Comparison of ENCODE assay signal across 7 mouse cellular contexts in the genomic region with DNA sequence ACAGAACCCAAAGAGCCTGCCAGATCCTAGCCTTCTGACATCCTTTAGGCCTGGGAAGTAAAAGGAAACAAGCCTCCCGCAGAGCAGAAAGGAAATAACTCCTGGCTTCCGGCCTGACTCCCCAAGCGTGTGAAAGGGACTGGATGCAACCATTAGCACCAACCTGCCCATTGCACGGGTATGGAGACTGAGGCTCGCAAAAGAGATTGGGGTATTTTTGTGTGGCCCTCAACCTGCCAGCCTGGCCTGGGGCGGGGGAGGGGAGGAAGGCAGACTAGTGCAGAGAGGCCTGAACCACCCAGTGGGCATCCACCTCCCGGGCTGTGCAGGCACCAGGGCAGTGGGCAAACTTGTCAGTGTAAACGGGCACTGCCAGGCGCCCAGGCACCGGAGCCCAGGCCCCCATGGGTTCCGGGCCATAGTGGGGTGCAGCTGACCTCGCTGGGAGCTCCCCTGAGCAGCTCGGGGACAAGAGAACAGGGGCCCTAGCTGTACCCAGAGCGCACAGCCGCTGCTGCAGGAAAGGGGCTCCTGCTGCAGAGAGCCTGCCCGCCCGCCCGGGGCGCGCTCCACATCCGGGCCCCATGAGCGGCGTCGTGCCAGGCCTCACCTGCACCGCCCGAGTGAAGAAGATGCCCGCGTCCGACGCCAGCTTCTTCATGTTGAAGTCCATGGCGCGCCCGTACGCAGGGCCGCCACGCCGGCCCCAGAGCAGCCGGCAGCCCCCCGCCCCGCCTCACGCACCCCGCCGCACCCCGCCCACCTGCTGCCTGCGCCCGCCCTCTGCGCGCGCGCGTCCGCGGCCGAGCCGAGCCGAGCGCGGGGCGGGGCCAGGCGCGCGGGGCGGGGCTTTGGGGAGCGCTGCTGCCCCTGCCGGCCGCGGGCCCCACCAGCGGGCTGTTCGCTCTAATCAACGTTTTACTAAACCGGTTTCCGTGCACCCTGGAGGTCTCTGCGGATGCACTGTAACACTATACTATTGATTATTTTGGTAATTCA. TPM values are rescaled to one million over a fixed set of nuclear protein-coding genes. Genes with fewer than 3 reads are reported as not detected.
DNase-seq lines count a peak whose midpoint lies in the region; ATAC-seq lines count a peak whose summit lies in the region.

A gene (minus strand): TSS at position 805 of the 999 bp plus-strand sequence.

- no peaks in the 10 kb centered on the region for H3K36me3 ChIP-seq in intestine, embryonic 16.5 days (ENCODE audit: control insufficient read depth, insufficient read depth, low read length)
- H3K36me3 ChIP-seq in limb, embryonic 10.5 days = peaks cover 13% of the 10 kb centered on the region
- H3K36me3 ChIP-seq in midbrain, embryonic 12.5 days = peaks cover 13% of the 10 kb centered on the region

- H3K9ac ChIP-seq in intestine, embryonic 16.5 days (ENCODE audit: low read depth, low read length) = peak within 1 kb of the TSS; percentile 82
- peak within 1 kb of the TSS; percentile 80 for H3K9ac ChIP-seq in midbrain, embryonic 12.5 days (replicated peaks)

- no peaks in the 10 kb centered on the region for H3K27me3 ChIP-seq in intestine, embryonic 16.5 days (replicated peaks; ENCODE audit: control insufficient read depth, insufficient read depth, low read length)
- H3K27me3 ChIP-seq in limb, embryonic 10.5 days (ENCODE audit: low read depth, poor library complexity, severe bottlenecking) = no peaks in the 10 kb centered on the region
- H3K27me3 ChIP-seq in midbrain, embryonic 12.5 days = no peaks in the 10 kb centered on the region

- ATAC-seq in intestine, embryonic 16.5 days = peak; percentile 68
- peak; percentile 77 for ATAC-seq in midbrain, embryonic 12.5 days (ENCODE audit: low FRiP score, low read depth)

- peaks cover 34% of the 10 kb centered on the region for H3K4me1 ChIP-seq in intestine, embryonic 16.5 days (ENCODE audit: control insufficient read depth, insufficient read depth, low read length)
- H3K4me1 ChIP-seq in limb, embryonic 10.5 days = peaks cover 33% of the 10 kb centered on the region
- H3K4me1 ChIP-seq in midbrain, embryonic 12.5 days = peaks cover 16% of the 10 kb centered on the region

- DNase-seq in adrenal gland, postnatal 14 days = peak; percentile 94
- DNase-seq in embryo, embryonic 9.5 days (ENCODE audit: extremely low spot score) = peak; percentile 85
- DNase-seq in gastrocnemius, postnatal 4 days (ENCODE audit: low spot score in 2 of 2) = peak; percentile 87 to 89
- peak; percentile 91 for DNase-seq in limb, embryonic 10.5 days (ENCODE audit: low spot score)
- DNase-seq in spleen, adult 12 weeks (ENCODE audit: low spot score) = peak; percentile 83

- peak within 1 kb of the TSS; percentile 93 for H3K4me2 ChIP-seq in intestine, embryonic 16.5 days (ENCODE audit: low read depth, low read length)
- peak within 1 kb of the TSS; percentile 93 for H3K4me2 ChIP-seq in midbrain, embryonic 12.5 days (replicated peaks)

- WGBS in intestine, embryonic 16.5 days = 1% methylated on average over 68 of the region's 73 CpGs
- 3% methylated on average over 73 of the region's 73 CpGs for WGBS in limb, embryonic 10.5 days
- WGBS in midbrain, embryonic 12.5 days = 3% methylated on average over 56 of the region's 73 CpGs

- no peaks in the 10 kb centered on the region for H3K9me3 ChIP-seq in intestine, embryonic 16.5 days (ENCODE audit: control insufficient read depth, low read length)
- H3K9me3 ChIP-seq in limb, embryonic 10.5 days (replicated peaks) = no peaks in the 10 kb centered on the region
- H3K9me3 ChIP-seq in midbrain, embryonic 12.5 days = no peaks in the 10 kb centered on the region

- peak within 1 kb of the TSS; percentile 73 for H3K4me3 ChIP-seq in intestine, embryonic 16.5 days (ENCODE audit: low read length)
- H3K4me3 ChIP-seq in limb, embryonic 10.5 days = peak within 1 kb of the TSS; percentile 74
- H3K4me3 ChIP-seq in midbrain, embryonic 12.5 days = peak within 1 kb of the TSS; percentile 60

- H3K27ac ChIP-seq in intestine, embryonic 16.5 days (ENCODE audit: low read length) = peak within 1 kb of the TSS; percentile 69
- H3K27ac ChIP-seq in limb, embryonic 10.5 days = peak within 1 kb of the TSS; percentile 84
- H3K27ac ChIP-seq in midbrain, embryonic 12.5 days (replicated peaks) = 0 out of 2 replicates have a peak within 1 kb of the TSS, but pooled peaks have one; percentile 54

RNA-seq across cellular contexts. Expression of the gene that starts here (rescaled TPM):
- total RNA-seq in adrenal gland, postnatal 14 days (2021) = 73.2 and 80.6 TPM in 2 replicates
- total RNA-seq in gastrocnemius, postnatal 4 days (2021) = 10 to 100 TPM; 53.6 to 63.6 TPM
- 68.6 and 71.4 TPM in 2 replicates for polyA plus RNA-seq in intestine, embryonic 16.5 days (2015; fragmentation: Nextera tagmentation; extraction: Ambion mirVana)
- 76.5 and 90.3 TPM in 2 replicates for polyA plus RNA-seq in limb, embryonic 10.5 days (2016; fragmentation: Nextera tagmentation; extraction: Ambion mirVana)
- polyA plus RNA-seq in midbrain, embryonic 12.5 days (2016; fragmentation: Nextera tagmentation; extraction: Ambion mirVana) = 101 and 102 TPM in 2 replicates

Comparison
In these comparisons a context has a peak if more than half of its experiments do, and no peak if none do; other contexts are left out.
1. Peak in every context shown above with its lines: DNase-seq, ATAC-seq, H3K4me3 ChIP-seq and H3K27ac ChIP-seq.